Mouse (Mus musculus) heart, postnatal 25 days (tissue): ENCODE results near the gene Pla2g4d. TPM values are rescaled to one million over a fixed set of nuclear protein-coding genes. Genes with fewer than 3 reads are reported as not detected.
A peak's percentile ranks its signal among the peaks of the same experiment; 100 is the strongest.
"Not testable (repeated sequence)": the region's sequence is repeated elsewhere in the genome, so short reads cannot be mapped to it uniquely, and the experiment has no call there.

ENCODE experiments used
- DNase-seq: peaks from one replicate; pipeline ENCODE4 v3.0.0; 2022; ENCODE audit warnings: low spot score
- intact Hi-C: fragments of 180-260 bp; cut with DNase I; formaldehyde crosslinking; loops from one replicate; pipeline ENCODE4 v1.15.1; 2025
- total RNA-seq, 2 experiments: library from RNA; stranded (reverse); gene quantifications; 2 replicates each; pipeline ENCODE4 v1.2.3; 2021

The Pla2g4d gene
- total RNA-seq, 2 experiments from 2014 or later = not detected

- DNase-seq = no peak
- intact Hi-C loops = loop anchor here (2.0 to 5.0 kb wide), 2 partner anchors 90 to 183 kb away; no protein-coding TSS in a partner anchor
Observed at GRCm38 (mm10) chr2:120264858-120265257, 24.1 kb downstream of the Pla2g4d start.

DNA sequence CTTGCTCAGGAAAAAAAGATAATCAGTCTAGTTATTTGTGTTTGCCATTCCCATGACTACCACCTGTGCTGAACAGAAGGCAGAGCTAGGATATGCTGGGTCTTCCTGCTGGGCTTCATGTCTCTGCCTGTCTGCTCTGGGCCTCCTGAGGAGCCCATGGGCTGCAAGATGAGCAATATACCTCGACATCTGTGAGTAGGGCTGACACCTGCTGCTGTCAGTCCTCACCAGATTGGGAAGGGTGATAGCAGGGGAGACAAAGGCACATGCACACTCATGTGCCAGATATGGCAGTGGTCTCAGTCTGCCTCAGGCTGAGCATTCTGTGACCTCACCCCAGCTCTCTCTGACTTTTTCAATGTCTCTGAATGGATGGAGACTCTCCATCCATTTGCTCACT is 26.1 kb downstream of the Pla2g4d start:
- no peak for DNase-seq
- intact Hi-C loops = loop anchor here (5.0 kb wide), 1 partner anchor 181 kb away; no protein-coding TSS in a partner anchor

DNA sequence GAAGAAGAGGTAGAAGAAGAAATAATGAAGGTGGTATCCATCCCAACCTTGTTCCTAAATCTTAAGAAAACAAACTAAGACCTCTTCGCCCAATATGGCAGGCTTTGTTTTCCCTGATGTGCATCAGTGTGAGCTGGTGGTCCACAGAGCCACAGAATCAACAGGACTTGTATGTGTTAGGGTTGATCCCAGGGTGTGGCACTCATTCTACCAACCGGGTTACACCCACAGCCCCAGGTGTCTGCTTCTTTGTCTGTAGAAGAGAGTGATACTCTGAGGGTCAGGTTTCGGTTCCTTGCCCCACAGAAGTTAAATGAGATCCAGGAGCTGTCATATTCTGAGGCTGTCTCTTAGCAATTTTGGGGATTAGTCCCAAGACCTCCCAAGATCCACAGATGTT is 27.7 kb downstream of the Pla2g4d start:
- intact Hi-C loops = loop anchor here (5.0 kb wide), 1 partner anchor 179 kb away; no protein-coding TSS in a partner anchor
- DNase-seq = no peak

DNA sequence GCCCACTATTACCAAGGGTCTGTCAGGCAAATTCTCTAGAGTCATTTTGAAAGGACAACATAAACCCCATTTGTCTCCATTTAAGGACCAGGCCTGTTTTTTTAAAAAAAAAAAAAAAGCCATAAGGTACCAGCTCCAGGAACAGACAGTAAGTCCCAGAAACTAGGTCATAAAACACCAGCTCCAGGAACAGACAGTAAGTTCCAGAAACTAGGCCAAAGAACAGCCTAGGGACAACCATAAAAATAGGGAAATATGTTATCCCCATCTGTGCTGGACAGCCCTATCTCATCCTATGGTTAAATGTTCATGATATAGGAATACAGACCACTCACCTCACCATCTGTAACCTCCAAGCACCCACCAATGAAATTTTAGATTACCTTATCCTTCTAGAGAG is 32.7 kb downstream of the Pla2g4d start:
- no peak for DNase-seq
- intact Hi-C loops = no loop called here

DNA sequence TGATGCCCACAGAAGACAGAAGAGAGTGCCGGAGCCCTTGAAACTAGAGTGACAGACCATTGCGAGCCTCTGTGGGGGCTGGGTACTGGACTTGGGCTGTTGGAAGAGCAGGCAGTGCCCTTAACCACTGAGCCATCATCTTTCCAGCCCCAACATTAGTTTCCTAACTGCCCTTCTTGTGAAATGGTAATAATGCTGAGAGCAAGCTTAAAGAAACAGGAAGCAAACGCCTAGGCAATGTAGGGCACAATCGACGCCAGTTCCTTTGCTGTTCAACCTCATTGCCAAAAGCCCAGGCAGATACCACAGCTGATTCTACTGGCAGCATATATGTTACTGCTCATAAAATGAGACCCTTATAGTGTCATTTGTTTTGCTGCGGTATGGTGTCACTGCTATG is 36.4 kb downstream of the Pla2g4d start:
- intact Hi-C loops = no loop called here
- no peak for DNase-seq

DNA sequence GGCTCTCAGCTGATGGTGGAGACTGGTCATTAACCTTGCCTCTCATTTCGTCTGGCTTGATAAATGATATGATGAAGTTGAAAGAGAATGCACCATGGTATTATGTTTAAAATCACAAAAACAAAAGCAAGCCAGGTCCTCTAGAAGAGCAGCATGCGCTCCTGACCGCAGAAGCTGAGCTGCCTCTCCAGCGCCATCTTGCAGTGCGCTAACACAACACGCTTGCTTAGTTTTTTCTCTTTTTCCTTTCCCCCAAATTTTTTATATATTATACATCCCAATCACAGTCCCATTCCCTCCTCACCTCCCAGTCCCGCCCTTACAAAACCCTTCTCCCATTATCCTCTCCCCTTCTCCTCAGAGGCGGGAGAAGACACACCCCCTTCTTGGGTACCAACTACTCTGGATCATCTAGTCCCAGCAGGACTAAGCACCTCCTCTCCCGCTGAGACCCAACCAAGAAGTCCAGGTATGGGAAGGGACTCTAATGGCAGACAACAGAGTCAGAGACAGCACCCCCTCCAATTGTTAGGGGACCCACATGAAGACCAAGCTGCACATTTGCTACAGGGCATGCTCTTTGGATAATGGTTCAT is 43.5 kb downstream of the Pla2g4d start:
- intact Hi-C loops = no loop called here
- DNase-seq = no peak

GRCm38 (mm10) chr2:120244679-120245420 is 44.1 kb downstream of the Pla2g4d start, which contains the start of gene Pla2g4e:
TSS of gene Pla2g4e (minus strand) at chr2:120245335.
- intact Hi-C loops = no loop called here

GRCm38 (mm10) chr2:120243995-120244394 is 45.0 kb downstream of the Pla2g4d start:
- intact Hi-C loops = no loop called here
- no peak for DNase-seq

More at GRCm38 (mm10) chr2:120244679-120245420, 44.1 kb downstream of the Pla2g4d start, which contains the start of gene Pla2g4e:
- DNase-seq = no peak

- DNase-seq = no peak
- intact Hi-C loops = no loop called here
Observed at GRCm38 (mm10) chr2:120242791-120243467, 46.1 kb downstream of the Pla2g4d start.

GRCm38 (mm10) chr2:120238733-120239132 is 50.3 kb downstream of the Pla2g4d start:
- intact Hi-C loops, DNase-seq: not testable (repeated sequence)

- intact Hi-C loops = no loop called here
- DNase-seq = peak; percentile 4
Observed at GRCm38 (mm10) chr2:120237784-120238183, 51.2 kb downstream of the Pla2g4d start.

GRCm38 (mm10) chr2:120235947-120236640 is 52.9 kb downstream of the Pla2g4d start:
- DNase-seq = no peak
- intact Hi-C loops = no loop called here

GRCm38 (mm10) chr2:120235381-120235780 is 53.6 kb downstream of the Pla2g4d start:
- no peak for DNase-seq
- intact Hi-C loops = no loop called here

- no peak for DNase-seq
- intact Hi-C loops = no loop called here
Observed at GRCm38 (mm10) chr2:120231642-120232041, 57.4 kb downstream of the Pla2g4d start.

Other genes starting within 250 kb of the Pla2g4d start
- gene Ehd4, start 134.6 kb downstream of the Pla2g4d start, total RNA-seq = 100 to 1,000 TPM; 377 to 459 TPM
- gene Pla2g4e, start 43.9 kb downstream of the Pla2g4d start, total RNA-seq = 1 to 10 TPM; 3.6 to 4.0 TPM
- not detected for gene Pla2g4f, start 25.0 kb upstream of the Pla2g4d start, total RNA-seq
- 10 to 100 TPM; 27.0 to 37.8 TPM for gene Vps39, start 63.9 kb upstream of the Pla2g4d start, total RNA-seq
- gene Ganc, start 114.7 kb upstream of the Pla2g4d start, total RNA-seq = 10 to 100 TPM; 23.1 to 25.2 TPM
- gene Tmem87a, start 114.9 kb upstream of the Pla2g4d start, total RNA-seq = 10 to 100 TPM; 16.3 to 17.5 TPM
- 1 to 10 TPM; 1.1 to 1.7 TPM for gene Capn3, start 166.8 kb upstream of the Pla2g4d start, total RNA-seq